Mouse (Mus musculus) heart, postnatal 4 days (tissue): Measurements from ENCODE around the gene Zscan29. TPM values are rescaled to one million over a fixed set of nuclear protein-coding genes. Genes with fewer than 3 reads are reported as not detected.
"Not testable (repeated sequence)": the region's sequence is repeated elsewhere in the genome, so short reads cannot be mapped to it uniquely, and the experiment has no call there.

Experiments
- DNase-seq: peaks from one replicate; pipeline ENCODE4 v3.0.0; 2021
- total RNA-seq, 2 experiments: library from RNA; stranded (reverse); gene quantifications; 2 replicates each; pipeline ENCODE4 v1.2.3; 2021

Zscan29 gene
- total RNA-seq, 2 experiments from 2014 or later, result 7.6 to 8.3 TPM

- DNase-seq, result no peak
Measured at GRCm38 (mm10) chr2:121132822-121133221, 38.1 kb downstream of the Zscan29 start.

GRCm38 (mm10) chr2:121128865-121129620, 41.9 kb downstream of the Zscan29 start:
- DNase-seq, result no peak

GRCm38 (mm10) chr2:121127536-121127935, 43.4 kb downstream of the Zscan29 start:
- no peak for DNase-seq

- DNase-seq, result not testable (repeated sequence)
Measured at GRCm38 (mm10) chr2:121126302-121126701, 44.6 kb downstream of the Zscan29 start.

GRCm38 (mm10) chr2:121119260-121119659, 51.7 kb downstream of the Zscan29 start:
- no peak for DNase-seq

GRCm38 (mm10) chr2:121115418-121115817, 55.5 kb downstream of the Zscan29 start:
- DNase-seq, result no peak

GRCm38 (mm10) chr2:121109695-121110094, 61.2 kb downstream of the Zscan29 start, which contains the start of gene Tgm7:
Gene Tgm7 (minus strand): TSS chr2:121109795.
- no peak for DNase-seq

Other genes with a start within 250 kb of the Zscan29 start
- 10 to 100 TPM; 27.4 to 27.5 TPM for gene Ubr1, start 200.4 kb downstream of the Zscan29 start, total RNA-seq
- gene Tmem62, start 194.1 kb downstream of the Zscan29 start, total RNA-seq, result 1 to 10 TPM; 1.8 to 2.3 TPM
- 10 to 100 TPM; 26.1 to 29.3 TPM for gene Ccndbp1, start 162.7 kb downstream of the Zscan29 start, total RNA-seq
- gene Epb42, start 134.1 kb downstream of the Zscan29 start, total RNA-seq, result under 1 TPM; 0.48 to 0.61 TPM
- gene Tgm5, start 85.3 kb downstream of the Zscan29 start, total RNA-seq, result not detected
- gene Tgm7, start 61.3 kb downstream of the Zscan29 start, total RNA-seq, result not detected
- 10 to 100 TPM; 11.8 to 12.3 TPM for gene Adal, start 30.7 kb downstream of the Zscan29 start, total RNA-seq
- 10 to 100 TPM; 11.2 to 14.3 TPM for gene Lcmt2, start 30.5 kb downstream of the Zscan29 start, total RNA-seq
- 10 to 100 TPM; 23.5 to 23.8 TPM for gene Tubgcp4, start 471 bp downstream of the Zscan29 start, total RNA-seq
- 10 to 100 TPM; 66.8 to 67.9 TPM for gene Trp53bp1, start 100.3 kb upstream of the Zscan29 start, total RNA-seq
- gene Map1a, start 118.5 kb upstream of the Zscan29 start, total RNA-seq, result 10 to 100 TPM; 16.5 to 18.2 TPM
- gene Ppip5k1, start 184.3 kb upstream of the Zscan29 start, total RNA-seq, result 10 to 100 TPM; 22.4 to 22.8 TPM
- 1 to 10 TPM; 1.1 to 2.9 TPM for gene Ckmt1, start 186.6 kb upstream of the Zscan29 start, total RNA-seq
- not detected for gene Strc, start 216.0 kb upstream of the Zscan29 start, total RNA-seq
- gene Pdia3, start 242.7 kb upstream of the Zscan29 start, total RNA-seq, result 100 to 1,000 TPM; 200 to 203 TPM
- 1 to 10 TPM; 3.3 to 3.7 TPM for gene Catsper2, start 242.7 kb upstream of the Zscan29 start, total RNA-seq